Mouse (Mus musculus) CH12.LX (cell line): ENCODE data around the gene Zfp385c.

Experiments
- BHLHE40 ChIP-seq: IDR thresholded peaks from 2 replicates; pipeline ENCODE4 v1.6.1; 2011; ENCODE audit warnings: mild to moderate bottlenecking, low read depth, low read length, improper control_type of control experiment
- CHD2 ChIP-seq: IDR thresholded peaks from 2 replicates; pipeline ENCODE4 v1.6.1; 2011; ENCODE audit warnings: low read length, improper control_type of control experiment
- CTCF ChIP-seq, 2 experiments: IDR thresholded peaks in 1 of 2; conservative IDR thresholded peaks in 1 of 2; 2 replicates each; pipeline ENCODE4 v1.5.1; 2011 to 2012; ENCODE audit warnings: low read depth in 2 of 2, low read length in 2 of 2, improper control_type of control experiment in 1 of 2, inconsistent platforms in 1 of 2, mild to moderate bottlenecking in 1 of 2, moderate library complexity in 1 of 2
- ETS1 ChIP-seq: conservative IDR thresholded peaks from 2 replicates; pipeline ENCODE4 v1.6.1; 2012; ENCODE audit warnings: low read depth, mild to moderate bottlenecking, inconsistent platforms, low read length, improper control_type of control experiment, moderate library complexity
- MAX ChIP-seq: IDR thresholded peaks from 2 replicates; pipeline ENCODE4 v1.6.1; 2011; ENCODE audit warnings: low read length, improper control_type of control experiment
- MAZ ChIP-seq: IDR thresholded peaks from 2 replicates; pipeline ENCODE4 v1.6.1; 2012; ENCODE audit warnings: low read depth, mild to moderate bottlenecking, inconsistent platforms, low read length, improper control_type of control experiment, moderate library complexity
- MYC ChIP-seq: IDR thresholded peaks from 2 replicates; pipeline ENCODE4 v1.6.1; 2011; ENCODE audit warnings: low read depth, mild to moderate bottlenecking, improper control_type of control experiment, low read length
- NRF1 ChIP-seq: IDR thresholded peaks from 2 replicates; pipeline ENCODE4 v1.6.1; 2014; ENCODE audit warnings: low read depth, mild to moderate bottlenecking, inconsistent platforms, low read length, improper control_type of control experiment, moderate library complexity
- POLR2A ChIP-seq: IDR thresholded peaks from 2 replicates; pipeline ENCODE4 v1.6.1; 2011; ENCODE audit warnings: low read depth, mild to moderate bottlenecking, improper control_type of control experiment, low read length
- ZNF384 ChIP-seq: IDR thresholded peaks from 2 replicates; pipeline ENCODE4 v1.6.1; 2012; ENCODE audit warnings: low read depth, low read length, improper control_type of control experiment, inconsistent platforms

GRCm38 (mm10) chr11:100688443-100688842 lies 3.8 kb downstream of the Zfp385c start:
- TF ChIP-seq ZNF384 = no peak
- TF ChIP-seq POLR2A = no peak
- no peak for TF ChIP-seq MAX
- no peak for TF ChIP-seq CTCF (conservative IDR thresholded peaks at IDR 0.05 in 1 of 2, IDR thresholded peaks at IDR 0.05 in 1 of 2; ENCODE audit: low read depth in 2 of 2, low read length in 2 of 2)
- TF ChIP-seq NRF1 = no peak
- no peak for TF ChIP-seq MYC
- TF ChIP-seq ETS1 = no peak
- no peak for TF ChIP-seq CHD2
- no peak for TF ChIP-seq MAZ
- TF ChIP-seq BHLHE40 = no peak
